Mouse (Mus musculus): ENCODE results near the gene Ppp1r14b.
"Not testable (repeated sequence)": the region's sequence is repeated elsewhere in the genome, so short reads cannot be mapped to it uniquely, and the experiment has no call there.

The Ppp1r14b gene

DNA sequence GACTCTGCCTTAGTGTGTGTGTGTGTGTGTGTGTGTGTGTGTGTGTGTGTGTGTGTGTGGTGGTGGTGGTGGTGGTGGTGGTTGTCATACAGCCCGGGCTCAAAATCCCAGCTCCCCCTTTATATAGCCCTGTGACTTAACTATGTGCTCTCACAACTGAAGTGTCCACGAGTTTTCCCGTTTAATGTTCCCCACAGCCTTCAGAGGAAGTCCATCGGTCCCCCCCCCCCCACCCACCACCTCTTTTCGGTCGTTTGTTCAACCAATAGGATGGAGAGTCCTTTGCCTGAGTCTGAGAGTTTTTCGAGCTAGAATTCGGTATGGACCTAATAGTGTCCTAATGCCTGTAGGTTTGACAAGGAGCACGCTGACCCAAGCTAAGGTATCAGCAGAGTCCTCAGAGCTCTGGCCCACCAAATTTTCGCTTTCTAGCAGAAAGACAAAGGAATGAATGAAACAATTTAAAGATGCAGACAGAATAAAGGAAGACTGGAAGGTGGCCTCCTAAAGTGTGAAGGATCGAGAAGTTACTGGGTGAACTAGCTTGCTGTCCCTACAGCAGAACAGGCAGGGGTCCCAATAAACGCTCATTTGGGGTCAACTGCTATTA, 1.1 kb upstream of the Ppp1r14b start:
- in situ Hi-C loops (cut with MboI; ENCODE audit: unreplicated experiment in 2 of 2): no loop called here

DNA sequence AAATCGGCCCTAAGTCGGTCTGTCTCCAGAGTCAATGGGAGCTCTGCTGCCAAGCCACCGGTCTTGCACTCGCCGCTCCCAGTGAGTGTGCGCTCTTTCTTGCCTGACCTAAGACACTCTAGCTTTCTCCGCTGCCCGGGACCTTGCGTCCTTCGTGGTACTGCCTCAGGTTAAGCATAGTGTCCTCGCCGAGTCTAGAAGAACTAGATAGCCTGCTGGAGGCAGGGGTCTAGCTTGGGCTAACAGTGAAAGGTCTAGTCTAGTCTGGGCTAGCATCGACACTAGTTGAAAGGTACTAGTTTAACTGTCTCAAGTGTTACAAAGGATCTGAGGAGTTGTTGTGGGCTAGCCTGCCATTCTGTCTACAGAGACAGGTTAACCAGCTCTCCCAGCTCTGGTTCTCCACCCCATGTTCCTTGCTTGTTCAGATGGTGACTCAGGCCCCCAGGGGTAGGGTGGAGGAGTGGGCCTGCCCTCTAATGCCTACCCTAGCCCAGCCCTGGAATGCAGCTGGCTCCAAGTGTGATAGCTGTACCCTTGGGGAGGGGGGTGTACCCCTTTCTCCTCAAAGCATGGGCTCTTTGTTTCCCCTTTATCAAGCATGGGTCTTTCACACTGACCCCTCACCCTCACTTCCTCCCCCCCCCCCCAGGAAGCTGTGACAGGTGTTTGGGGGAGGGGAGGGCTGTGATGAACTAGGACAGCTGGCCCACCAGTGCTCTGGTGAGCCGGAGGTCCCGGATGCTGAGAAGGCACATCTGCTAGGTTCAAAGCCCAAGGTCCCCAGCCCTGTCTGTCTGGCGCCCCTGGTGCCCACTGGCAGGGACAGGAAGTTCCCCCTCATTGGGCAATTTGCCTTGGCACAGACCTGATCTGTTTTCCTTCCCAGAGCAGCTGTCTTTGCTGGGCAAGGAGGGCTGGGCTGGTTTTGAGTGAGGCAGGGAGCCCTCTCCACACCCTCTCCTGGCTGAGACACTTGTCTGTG, 1.1 kb downstream of the Ppp1r14b start, which contains the start of gene Plcb3:
TSS of gene Plcb3 (minus strand) at position 934 of the 985 bp plus-strand sequence.
- in situ Hi-C loops (cut with MboI; ENCODE audit: unreplicated experiment in 2 of 2): loop anchor here (5.0 kb wide), 2 partner anchors 46 to 54 kb away; partner anchors contain the start of gene Esrra (in 2 of the 2)

DNA sequence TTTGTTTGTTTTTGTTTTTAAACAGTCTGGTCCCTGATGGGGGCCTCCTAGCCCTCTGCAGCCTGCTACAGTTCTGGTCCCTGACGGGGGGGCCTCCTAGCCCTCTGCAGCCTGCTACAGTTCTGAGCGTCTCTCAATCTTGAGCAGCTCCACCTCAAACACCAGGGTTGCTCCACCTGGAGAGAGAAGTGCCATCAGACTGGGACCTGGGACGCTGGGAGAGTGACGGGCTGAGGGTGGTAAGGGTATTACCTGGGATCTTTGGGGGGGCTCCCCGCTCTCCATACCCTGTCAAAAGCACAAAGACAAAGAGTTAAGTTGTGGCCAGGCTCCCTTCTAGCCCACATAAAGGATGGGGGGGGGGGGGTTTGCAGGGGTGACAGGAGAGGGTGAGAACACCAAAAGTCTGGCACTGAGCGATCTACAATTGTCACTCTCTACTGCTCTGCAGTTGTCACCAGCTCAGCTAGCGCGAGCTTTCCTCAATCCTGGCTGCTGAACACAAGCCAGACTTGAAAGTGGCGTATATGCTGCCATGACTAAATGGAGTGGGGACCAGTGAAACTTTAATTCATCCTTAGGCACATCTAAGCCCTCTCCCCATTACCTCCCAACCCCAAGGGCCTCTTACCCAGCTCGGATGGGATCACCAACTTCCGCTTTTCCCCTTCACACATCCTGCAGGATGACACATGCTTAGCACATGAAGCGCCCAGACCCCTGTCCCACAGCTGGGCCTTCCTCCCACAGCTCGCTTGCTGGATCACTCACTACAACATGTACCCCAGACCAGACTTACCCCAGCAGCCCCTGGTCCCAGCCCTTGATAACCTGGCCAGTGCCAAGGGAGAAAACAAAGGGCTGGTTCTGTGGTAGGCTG, 3.2 kb downstream of the Ppp1r14b start:
- in situ Hi-C loops (cut with MboI; ENCODE audit: unreplicated experiment in 2 of 2): loop anchor here (5.0 kb wide), 2 partner anchors 44 to 56 kb away; partner anchors contain the start of gene Esrra (in 2 of the 2)

DNA sequence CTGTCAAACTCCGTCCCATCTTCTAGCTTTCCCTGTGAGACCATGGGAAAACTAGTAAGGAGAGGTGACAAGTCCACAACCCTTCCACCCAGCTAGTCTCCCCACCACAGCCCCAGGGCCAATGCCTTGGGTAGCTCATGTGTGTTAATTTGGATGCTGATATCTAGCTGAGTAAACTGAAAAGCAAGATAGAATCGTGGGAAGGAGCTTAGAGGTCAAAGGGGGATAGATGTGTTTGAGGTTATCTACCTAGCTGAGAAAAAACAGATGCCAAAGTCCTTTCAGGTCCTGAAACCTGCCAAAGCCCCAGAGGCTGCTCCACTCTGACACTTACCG, 3.8 kb downstream of the Ppp1r14b start:
- in situ Hi-C loops (cut with MboI; ENCODE audit: unreplicated experiment in 2 of 2): loop anchor here (5.0 kb wide), 2 partner anchors 44 to 56 kb away; partner anchors contain the start of gene Esrra (in 2 of the 2)

DNA sequence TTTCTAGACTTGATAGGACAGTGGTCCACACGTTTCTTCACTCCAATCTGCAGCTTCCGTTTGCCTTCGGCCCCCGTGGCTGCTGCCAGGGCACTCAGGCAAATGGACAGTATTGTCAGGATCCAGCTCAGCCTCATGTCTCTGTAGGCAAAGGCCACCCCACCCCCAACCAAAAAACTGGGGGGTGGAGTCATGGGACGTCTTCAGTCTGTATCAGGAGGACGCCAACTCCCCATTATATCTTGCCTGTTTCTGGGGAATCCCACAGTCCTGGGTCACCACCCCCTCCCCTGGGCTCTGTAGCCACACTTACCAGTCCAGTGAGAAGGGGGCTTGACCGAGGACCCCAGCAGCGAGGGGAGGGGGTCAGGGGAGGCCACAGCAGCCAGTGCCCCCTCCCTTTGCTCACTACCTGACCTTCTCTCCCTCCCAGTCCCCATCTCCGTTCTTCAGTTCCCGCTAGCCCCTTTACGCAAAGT, 4.3 kb downstream of the Ppp1r14b start:
- in situ Hi-C loops (cut with MboI; ENCODE audit: unreplicated experiment in 2 of 2): loop anchor here (5.0 kb wide), 2 partner anchors 43 to 57 kb away; partner anchors contain the start of gene Esrra (in 2 of the 2)

DNA sequence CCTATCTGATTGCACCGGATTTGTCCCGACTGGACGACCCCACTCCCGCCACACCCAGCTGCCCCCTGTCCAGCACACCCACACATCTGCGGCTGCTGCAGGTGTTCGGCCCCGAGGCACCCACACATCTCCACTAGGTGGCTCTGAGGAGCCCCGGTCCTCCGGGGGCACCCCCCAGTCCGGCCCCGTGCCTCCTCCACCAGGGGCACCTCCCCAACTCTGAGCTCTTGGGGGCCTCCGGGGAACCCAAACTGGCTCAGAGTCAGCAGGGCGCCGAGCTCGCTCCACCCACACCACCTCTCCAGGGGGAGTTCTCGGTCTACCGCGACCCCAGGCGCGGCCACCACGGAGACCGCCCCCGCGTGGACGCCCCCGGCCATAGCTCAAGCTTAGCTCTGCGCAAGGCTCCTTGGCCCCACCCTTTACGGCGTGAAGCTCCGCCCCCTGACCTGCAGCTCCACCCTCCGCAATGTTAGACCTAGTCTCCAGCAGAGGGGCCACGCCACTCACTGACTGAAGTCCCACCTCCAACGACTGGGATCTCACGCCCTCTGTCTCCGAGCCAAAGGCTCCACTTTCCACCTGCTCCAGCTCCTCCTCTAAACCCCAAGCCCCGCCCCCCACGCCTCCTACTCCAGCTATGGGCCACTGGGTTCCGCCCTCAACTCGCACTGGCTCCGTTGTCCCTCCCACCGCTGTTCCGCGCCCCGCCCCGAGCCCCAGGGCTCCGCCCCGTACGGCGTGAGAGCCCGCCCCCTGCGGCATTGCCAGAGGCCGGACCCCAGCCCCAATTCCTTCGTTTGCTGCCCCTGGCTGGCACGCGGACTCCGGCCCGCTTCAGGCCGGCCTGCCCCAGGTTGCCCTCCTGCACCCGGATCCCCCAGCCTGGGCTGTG, 5.0 kb downstream of the Ppp1r14b start:
- in situ Hi-C loops (cut with MboI; ENCODE audit: unreplicated experiment in 2 of 2): loop anchor here (5.0 kb wide), 3 partner anchors 38 to 57 kb away; partner anchors contain the start of genes Esrra (in 2 of the 2) and Fermt3 (in 1 of the 2)

DNA sequence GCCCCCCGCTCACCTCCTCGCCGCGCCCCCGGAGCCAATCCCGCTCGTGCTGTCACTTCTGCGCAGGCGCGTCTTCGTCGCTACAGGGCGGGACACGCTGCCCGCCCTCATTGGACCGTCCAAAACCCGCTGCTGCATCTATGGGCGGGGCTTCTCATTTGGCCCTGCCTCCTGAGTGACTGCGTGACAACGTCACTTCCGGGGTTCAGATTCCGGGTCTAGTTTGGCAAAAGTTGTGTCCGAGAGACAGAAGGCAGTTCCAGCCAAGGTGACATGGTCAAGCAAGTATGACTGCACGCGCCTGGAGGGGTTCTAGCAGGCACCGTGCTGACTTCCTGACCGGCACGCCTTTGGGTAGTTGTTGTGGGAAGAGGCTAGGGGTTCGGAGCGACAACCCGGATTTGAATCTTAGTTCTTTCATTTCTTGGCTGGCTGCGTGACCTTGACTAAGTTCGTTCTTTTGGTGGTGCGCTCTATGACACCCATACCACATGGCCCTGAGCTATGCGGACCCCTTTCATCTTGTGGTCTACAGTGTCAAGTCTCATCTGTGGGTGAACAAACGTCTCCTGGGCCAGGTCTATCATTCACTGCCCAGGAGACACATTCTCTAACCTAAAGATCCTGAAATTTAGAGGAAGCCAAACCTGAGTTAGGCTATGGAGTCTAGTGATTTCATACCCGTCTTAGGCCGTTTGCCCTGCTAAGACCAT, 5.8 kb downstream of the Ppp1r14b start, which contains the start of gene Fkbp2:
TSS of gene Fkbp2 (minus strand) at position 121 of the 713 bp plus-strand sequence.
- in situ Hi-C loops (cut with MboI; ENCODE audit: unreplicated experiment in 2 of 2): loop anchor here in 1 of 2 experiments (5.0 kb wide), 1 partner anchor 37 kb away; the partner anchor contains the start of gene Fermt3

DNA sequence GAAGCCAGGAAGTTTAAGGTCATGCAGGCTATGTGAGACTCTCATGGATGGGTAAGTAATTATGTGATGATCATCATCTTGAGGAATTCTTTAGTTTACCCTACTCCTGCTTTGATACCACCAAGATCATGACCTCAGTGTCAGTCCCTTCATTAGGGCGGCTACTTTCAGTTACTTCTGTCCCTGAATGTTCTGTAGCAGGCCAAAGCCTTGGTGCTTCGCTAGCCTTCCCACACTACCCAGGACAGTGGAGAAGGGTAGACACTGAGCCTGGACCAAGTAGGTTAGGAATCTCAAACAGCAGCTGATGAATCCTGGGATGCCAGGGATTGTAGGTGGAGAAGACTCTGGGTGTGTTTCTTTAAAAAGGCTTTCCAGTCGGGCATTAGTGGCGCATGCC, 6.7 kb downstream of the Ppp1r14b start:
- in situ Hi-C loops (cut with MboI; ENCODE audit: unreplicated experiment in 2 of 2): loop anchor here in 1 of 2 experiments (5.0 kb wide), 1 partner anchor 36 kb away; the partner anchor contains the start of gene Fermt3

DNA sequence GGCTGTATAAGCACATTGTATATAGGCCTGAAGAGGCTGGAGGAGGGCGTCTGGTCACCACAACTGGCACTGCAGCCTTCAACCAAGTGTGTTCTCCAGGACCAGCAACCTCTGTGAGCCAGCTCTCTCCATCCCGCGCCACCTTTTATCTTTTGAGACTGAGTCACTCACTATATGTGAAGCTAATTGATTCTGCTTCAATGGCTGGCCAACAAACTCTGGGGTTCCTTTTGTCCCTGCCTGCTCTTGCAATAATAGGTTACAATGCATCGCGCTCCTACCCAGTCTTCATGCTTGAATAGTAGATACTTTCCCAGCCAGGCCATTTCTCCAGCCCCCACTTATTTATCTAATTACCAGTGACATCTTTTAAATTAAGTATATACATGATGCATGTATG, 8.9 kb downstream of the Ppp1r14b start:
- in situ Hi-C loops (cut with MboI; ENCODE audit: unreplicated experiment in 2 of 2): loop anchor here in 1 of 2 experiments (5.0 kb wide), 1 partner anchor 34 kb away; the partner anchor contains the start of gene Fermt3

DNA sequence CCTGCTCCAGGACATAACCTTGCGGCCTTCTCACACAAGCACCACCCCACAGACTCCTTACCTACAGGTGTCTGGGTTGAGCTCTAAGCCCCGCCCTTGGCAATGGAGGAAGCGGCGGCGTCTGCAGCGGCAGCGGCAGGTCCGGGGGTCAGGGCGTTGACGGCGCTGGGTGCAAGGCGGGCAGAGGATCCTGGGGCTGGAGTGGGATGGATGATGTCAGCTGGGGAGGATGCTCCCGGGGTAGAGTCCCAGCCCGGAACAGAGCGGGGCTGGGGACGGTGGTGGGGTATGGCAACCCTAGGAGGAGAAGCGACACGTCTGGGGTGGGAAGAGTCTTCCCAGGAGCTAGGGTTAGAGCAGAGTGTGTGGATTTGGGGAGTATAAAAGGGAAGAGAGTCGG, 10.5 kb downstream of the Ppp1r14b start:
- in situ Hi-C loops (cut with MboI; ENCODE audit: unreplicated experiment in 2 of 2): no loop called here

DNA sequence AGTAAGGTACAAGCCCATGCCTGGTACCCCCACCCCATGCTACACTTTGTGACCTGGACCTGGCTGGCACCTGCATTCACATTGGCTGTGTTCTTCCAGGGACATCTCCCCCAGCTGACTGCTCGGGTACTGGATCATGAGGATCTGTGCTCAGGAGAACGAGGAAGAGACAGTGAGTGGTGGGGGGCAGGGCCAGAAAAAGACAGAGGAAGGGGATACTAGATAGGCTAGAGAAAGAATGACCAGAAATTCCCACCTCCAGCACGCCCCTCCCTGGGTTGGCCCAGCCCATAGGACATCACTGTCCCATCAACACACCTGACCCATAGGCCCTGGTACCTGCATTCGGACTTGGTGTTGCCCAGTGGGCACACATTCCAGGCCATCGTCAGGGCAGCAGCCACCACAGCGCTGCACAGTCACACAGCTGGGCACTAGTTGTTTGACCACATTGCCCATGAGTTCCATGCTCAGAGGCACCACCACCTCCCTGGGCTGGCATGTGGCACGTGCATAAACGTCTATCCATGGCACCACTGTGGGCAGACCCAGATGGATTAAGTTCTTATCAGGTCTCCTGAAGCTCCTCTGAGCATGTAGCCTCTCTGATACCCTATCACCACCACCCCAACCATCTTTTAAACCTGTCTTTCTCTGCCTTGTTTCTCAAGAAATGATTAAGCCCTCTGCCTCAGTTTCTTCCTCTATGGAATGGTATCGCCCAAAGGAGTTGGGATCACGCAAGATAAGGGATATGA, 11.4 kb downstream of the Ppp1r14b start:
- in situ Hi-C loops (cut with MboI; ENCODE audit: unreplicated experiment in 2 of 2): no loop called here

DNA sequence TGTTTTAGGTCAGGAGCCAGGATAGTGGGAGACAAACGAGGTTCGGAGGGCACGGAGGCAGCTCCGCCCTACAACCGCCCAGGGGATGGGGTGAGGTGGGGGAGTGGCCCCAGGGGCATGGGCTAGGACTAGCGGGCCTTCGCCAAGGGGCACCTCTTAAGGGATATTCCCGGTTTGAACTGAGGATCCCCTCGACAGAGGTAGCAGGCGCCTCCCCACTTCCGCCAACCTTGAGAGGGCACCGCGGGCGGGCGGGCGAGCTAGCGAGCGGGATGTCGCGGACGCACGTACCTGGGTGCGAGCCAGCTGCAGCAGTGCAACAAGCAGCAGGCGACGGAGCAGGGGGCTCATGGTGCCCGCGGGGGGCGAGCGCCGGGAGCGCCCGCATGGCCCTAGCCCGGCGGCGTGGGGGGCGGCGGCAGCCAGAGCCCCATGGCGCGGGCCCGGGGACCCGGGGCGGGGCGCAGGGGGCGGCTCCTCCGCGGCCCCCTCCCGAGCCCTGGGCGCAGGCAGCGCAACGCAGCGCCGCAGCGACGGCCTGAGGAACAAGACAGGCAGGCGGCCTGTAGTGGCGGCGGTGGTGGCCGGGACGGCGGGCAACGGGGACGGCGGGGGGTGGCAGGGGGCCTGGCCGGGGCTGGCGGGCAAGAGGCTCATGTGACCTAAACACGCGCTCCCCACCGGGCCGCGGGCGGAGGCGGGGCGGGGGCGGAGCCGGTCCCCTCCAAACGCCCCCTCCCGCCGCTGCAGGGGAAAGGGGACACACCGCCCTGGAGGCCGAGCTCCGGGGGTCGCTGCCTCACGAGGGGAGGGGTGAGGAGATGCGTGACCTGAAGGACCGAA, 12.5 kb downstream of the Ppp1r14b start, which contains the start of gene Vegfb:
TSS of gene Vegfb (minus strand) at position 591 of the 843 bp plus-strand sequence.
- in situ Hi-C loops (cut with MboI; ENCODE audit: unreplicated experiment in 2 of 2): no loop called here

DNA sequence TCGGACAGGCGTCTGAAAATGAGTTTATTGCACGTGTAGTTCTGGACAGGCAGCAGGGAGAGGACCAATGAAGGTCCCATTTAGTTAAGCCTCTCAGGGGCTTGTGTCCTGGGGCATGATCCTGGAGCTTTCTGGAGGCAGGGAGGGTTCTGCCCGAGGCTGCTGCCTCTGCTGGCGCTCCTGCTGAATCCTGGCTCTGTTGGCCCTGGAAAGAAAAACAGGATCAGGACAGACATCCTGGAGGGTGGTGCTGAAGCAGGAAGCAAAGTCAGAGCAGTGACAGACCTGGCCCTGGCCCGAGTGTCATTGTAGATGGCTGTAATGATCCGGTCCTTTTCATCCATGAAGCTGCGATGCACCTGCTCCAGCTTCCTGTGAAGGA, 13.1 kb downstream of the Ppp1r14b start:
- in situ Hi-C loops (cut with MboI; ENCODE audit: unreplicated experiment in 2 of 2): no loop called here

DNA sequence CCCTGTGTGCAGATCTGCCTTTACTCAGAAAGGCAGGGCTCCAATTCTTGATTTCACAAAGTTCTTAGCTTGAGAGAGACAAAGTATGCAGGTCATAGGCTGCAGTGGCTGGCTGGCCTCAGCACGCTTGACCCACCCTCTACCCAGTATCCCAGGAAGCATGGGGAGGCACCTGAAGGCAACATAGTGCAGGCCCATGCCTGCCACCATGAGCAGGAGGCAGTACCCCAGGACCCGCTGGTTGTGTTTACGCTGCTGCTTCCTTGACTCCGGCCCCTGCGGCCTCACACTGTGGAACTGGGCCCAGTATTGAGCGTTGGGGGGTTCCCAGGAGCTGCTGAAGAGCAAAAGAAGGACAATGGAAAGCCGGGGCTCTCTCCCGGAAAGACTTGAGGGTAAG, 14.5 kb downstream of the Ppp1r14b start:
- in situ Hi-C loops (cut with MboI; ENCODE audit: unreplicated experiment in 2 of 2): no loop called here

DNA sequence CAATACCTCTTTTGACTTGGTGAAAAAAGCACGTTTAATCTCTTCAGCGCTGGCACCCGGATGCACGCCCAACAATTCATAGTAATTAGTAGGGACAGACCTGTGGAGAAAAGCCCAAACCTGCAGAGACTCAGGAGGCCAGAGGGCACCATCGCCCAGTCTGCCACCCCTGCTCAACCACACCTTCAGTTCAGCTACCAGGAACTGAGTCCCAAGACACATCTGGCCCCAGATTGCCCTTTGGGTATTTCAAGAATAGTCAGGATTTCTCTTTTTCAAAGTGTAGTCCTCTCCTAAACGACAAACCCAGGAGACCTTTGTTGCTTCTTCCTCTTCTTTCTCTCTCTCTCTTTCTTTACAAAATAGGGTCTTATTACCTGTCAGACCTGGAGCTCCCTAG, 15.9 kb downstream of the Ppp1r14b start:
- in situ Hi-C loops (cut with MboI; ENCODE audit: unreplicated experiment in 2 of 2): no loop called here

DNA sequence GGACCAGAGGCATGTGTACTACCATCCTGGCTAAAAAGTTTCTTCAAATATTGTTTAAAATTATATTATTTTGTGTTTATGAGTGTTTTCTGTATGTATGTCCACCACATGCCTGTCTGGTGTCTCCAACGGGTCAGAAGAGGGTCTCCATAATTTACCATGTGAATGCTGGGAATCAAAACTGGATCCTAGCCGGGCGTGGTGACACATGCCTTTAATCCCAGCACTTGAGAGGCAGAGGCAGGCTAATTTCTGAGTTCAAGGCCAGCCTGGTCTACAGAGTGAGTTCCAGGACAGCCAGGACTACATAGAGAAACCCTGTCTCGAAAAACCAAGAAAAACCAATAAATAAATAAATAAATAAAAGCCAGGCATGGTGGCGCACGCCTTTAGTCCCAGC, 16.4 kb downstream of the Ppp1r14b start:
- in situ Hi-C loops (cut with MboI; ENCODE audit: unreplicated experiment in 2 of 2): not testable (repeated sequence)

Measured in v-Abl transformed pro-B cells (cell line).